Mouse (Mus musculus): ENCODE measurements around the gene Unc80. TPM values are rescaled to one million over a fixed set of nuclear protein-coding genes. Genes with fewer than 3 reads are reported as not detected.

The Unc80 gene
- polyA plus RNA-seq, 1 experiment: 87.7 TPM

GRCm38 (mm10) chr1:66597163-66597788 is 129.1 kb downstream of the Unc80 start:
- Histone ChIP-seq H3K4me1 (ENCODE audit: control insufficient read depth, insufficient read depth, low read length) (no peaks in the 10 kb centered on the region), H3K4me3 (ENCODE audit: insufficient read depth, low read length) (no peak overlapping the region), H3K27ac (ENCODE audit: insufficient read depth, low read length) (no peak overlapping the region)
- TF ChIP-seq CTCF (IDR thresholded peaks at IDR 0.05; ENCODE audit: extremely low read depth, insufficient read depth, low read length) (no peak), POLR2A (IDR thresholded peaks at IDR 0.05; ENCODE audit: extremely low read depth, insufficient read depth, low read length) (no peak)

GRCm38 (mm10) chr1:66608304-66608703 is 140.1 kb downstream of the Unc80 start:
- Histone ChIP-seq H3K27ac (ENCODE audit: insufficient read depth, low read length) (no peak overlapping the region), H3K4me1 (ENCODE audit: control insufficient read depth, insufficient read depth, low read length) (peaks cover 3% of the 10 kb centered on the region; the same call in 1 of the 2 replicates), H3K4me3 (ENCODE audit: insufficient read depth, low read length) (no peak overlapping the region)
- TF ChIP-seq CTCF (IDR thresholded peaks at IDR 0.05; ENCODE audit: extremely low read depth, insufficient read depth, low read length) (no peak), POLR2A (IDR thresholded peaks at IDR 0.05; ENCODE audit: extremely low read depth, insufficient read depth, low read length) (no peak)

GRCm38 (mm10) chr1:66617188-66617587 is 149.0 kb downstream of the Unc80 start:
- Histone ChIP-seq H3K27ac (ENCODE audit: insufficient read depth, low read length) (no peak overlapping the region), H3K4me3 (ENCODE audit: insufficient read depth, low read length) (no peak overlapping the region), H3K4me1 (ENCODE audit: control insufficient read depth, insufficient read depth, low read length) (peaks cover 1% of the 10 kb centered on the region; the same call in 1 of the 2 replicates)
- TF ChIP-seq POLR2A (IDR thresholded peaks at IDR 0.05; ENCODE audit: extremely low read depth, insufficient read depth, low read length) (no peak), CTCF (IDR thresholded peaks at IDR 0.05; ENCODE audit: extremely low read depth, insufficient read depth, low read length) (no peak)

GRCm38 (mm10) chr1:66638177-66638576 is 170.0 kb downstream of the Unc80 start:
- no peaks in the 10 kb centered on the region for H3K4me1 ChIP-seq (ENCODE audit: control insufficient read depth, insufficient read depth, low read length)
- no peak overlapping the region for H3K27ac ChIP-seq (ENCODE audit: insufficient read depth, low read length)
- no peak overlapping the region for H3K4me3 ChIP-seq (ENCODE audit: insufficient read depth, low read length)
- TF ChIP-seq CTCF (IDR thresholded peaks at IDR 0.05; ENCODE audit: extremely low read depth, insufficient read depth, low read length): no peak
- no peak for TF ChIP-seq POLR2A (IDR thresholded peaks at IDR 0.05; ENCODE audit: extremely low read depth, insufficient read depth, low read length)

GRCm38 (mm10) chr1:66646894-66647293 is 178.7 kb downstream of the Unc80 start:
- peaks cover 2% of the 10 kb centered on the region; the same call in 1 of the 2 replicates for H3K4me1 ChIP-seq (ENCODE audit: control insufficient read depth, insufficient read depth, low read length)
- H3K27ac ChIP-seq (ENCODE audit: insufficient read depth, low read length): no peak overlapping the region
- H3K4me3 ChIP-seq (ENCODE audit: insufficient read depth, low read length): no peak overlapping the region
- no peak for TF ChIP-seq POLR2A (IDR thresholded peaks at IDR 0.05; ENCODE audit: extremely low read depth, insufficient read depth, low read length)
- no peak for TF ChIP-seq CTCF (IDR thresholded peaks at IDR 0.05; ENCODE audit: extremely low read depth, insufficient read depth, low read length)

GRCm38 (mm10) chr1:66649568-66649967 is 181.4 kb downstream of the Unc80 start:
- TF ChIP-seq CTCF (IDR thresholded peaks at IDR 0.05; ENCODE audit: extremely low read depth, insufficient read depth, low read length): no peak
- 0 out of 2 replicates have a peak, but pooled peaks have one; percentile 18 for TF ChIP-seq POLR2A (IDR thresholded peaks at IDR 0.05; ENCODE audit: extremely low read depth, insufficient read depth, low read length)
- H3K4me3 ChIP-seq (ENCODE audit: insufficient read depth, low read length): no peak overlapping the region
- H3K4me1 ChIP-seq (ENCODE audit: control insufficient read depth, insufficient read depth, low read length): peaks cover 2% of the 10 kb centered on the region; the same call in 1 of the 2 replicates
- no peak overlapping the region for H3K27ac ChIP-seq (ENCODE audit: insufficient read depth, low read length)

GRCm38 (mm10) chr1:66650006-66650405 is 181.8 kb downstream of the Unc80 start:
- TF ChIP-seq POLR2A (IDR thresholded peaks at IDR 0.05; ENCODE audit: extremely low read depth, insufficient read depth, low read length) (no peak), CTCF (IDR thresholded peaks at IDR 0.05; ENCODE audit: extremely low read depth, insufficient read depth, low read length) (no peak)
- H3K27ac ChIP-seq (ENCODE audit: insufficient read depth, low read length): 0 out of 2 replicates have a peak overlapping the region, but pooled peaks have one; percentile 59
- H3K4me3 ChIP-seq (ENCODE audit: insufficient read depth, low read length): no peak overlapping the region
- H3K4me1 ChIP-seq (ENCODE audit: control insufficient read depth, insufficient read depth, low read length): peaks cover 3% of the 10 kb centered on the region; the same call in 1 of the 2 replicates

GRCm38 (mm10) chr1:66655119-66655746 is 187.1 kb downstream of the Unc80 start:
- TF ChIP-seq POLR2A (IDR thresholded peaks at IDR 0.05; ENCODE audit: extremely low read depth, insufficient read depth, low read length): no peak
- TF ChIP-seq CTCF (IDR thresholded peaks at IDR 0.05; ENCODE audit: extremely low read depth, insufficient read depth, low read length): no peak
- Histone ChIP-seq H3K4me3 (ENCODE audit: insufficient read depth, low read length) (no peak overlapping the region), H3K4me1 (ENCODE audit: control insufficient read depth, insufficient read depth, low read length) (peaks cover 3% of the 10 kb centered on the region; the same call in 1 of the 2 replicates), H3K27ac (ENCODE audit: insufficient read depth, low read length) (no peak overlapping the region)

GRCm38 (mm10) chr1:66655747-66656119 is 187.6 kb downstream of the Unc80 start:
- TF ChIP-seq CTCF (IDR thresholded peaks at IDR 0.05; ENCODE audit: extremely low read depth, insufficient read depth, low read length): no peak
- TF ChIP-seq POLR2A (IDR thresholded peaks at IDR 0.05; ENCODE audit: extremely low read depth, insufficient read depth, low read length): no peak
- peaks cover 3% of the 10 kb centered on the region; the same call in 1 of the 2 replicates for H3K4me1 ChIP-seq (ENCODE audit: control insufficient read depth, insufficient read depth, low read length)
- H3K27ac ChIP-seq (ENCODE audit: insufficient read depth, low read length): no peak overlapping the region
- no peak overlapping the region for H3K4me3 ChIP-seq (ENCODE audit: insufficient read depth, low read length)

GRCm38 (mm10) chr1:66671475-66671874 is 203.3 kb downstream of the Unc80 start:
- H3K4me3 ChIP-seq (ENCODE audit: insufficient read depth, low read length): no peak overlapping the region
- TF ChIP-seq CTCF (IDR thresholded peaks at IDR 0.05; ENCODE audit: extremely low read depth, insufficient read depth, low read length): no peak
- no peak for TF ChIP-seq POLR2A (IDR thresholded peaks at IDR 0.05; ENCODE audit: extremely low read depth, insufficient read depth, low read length)
- H3K27ac ChIP-seq (ENCODE audit: insufficient read depth, low read length): no peak overlapping the region
- H3K4me1 ChIP-seq (ENCODE audit: control insufficient read depth, insufficient read depth, low read length): no peaks in the 10 kb centered on the region

All from cortical plate, adult 2 months (tissue).